Mouse (Mus musculus): ENCODE data around the gene Mef2b. TPM values are rescaled to one million over a fixed set of nuclear protein-coding genes. Genes with fewer than 3 reads are reported as not detected.

The Mef2b gene
- total and polyA plus RNA-seq, 3 experiments = 60.1 to 232 (median 168) TPM

- in situ Hi-C loops (cut with MboI; ENCODE audit: low pct_ligation_motif_present, low pct_unique_long_range_greater_than_20kb, low sequenced_read_pairs) = no loop called here
- H3K36me3 ChIP-seq (replicated peaks in 1 of 2; ENCODE audit: control insufficient read depth in 1 of 2, insufficient read depth in 1 of 2, low read length in 1 of 2) = no peaks in the 10 kb centered on the region
These were observed 25.0 kb upstream of the Mef2b start for GRCm38 (mm10) chr8:70114488-70114887.

DNA sequence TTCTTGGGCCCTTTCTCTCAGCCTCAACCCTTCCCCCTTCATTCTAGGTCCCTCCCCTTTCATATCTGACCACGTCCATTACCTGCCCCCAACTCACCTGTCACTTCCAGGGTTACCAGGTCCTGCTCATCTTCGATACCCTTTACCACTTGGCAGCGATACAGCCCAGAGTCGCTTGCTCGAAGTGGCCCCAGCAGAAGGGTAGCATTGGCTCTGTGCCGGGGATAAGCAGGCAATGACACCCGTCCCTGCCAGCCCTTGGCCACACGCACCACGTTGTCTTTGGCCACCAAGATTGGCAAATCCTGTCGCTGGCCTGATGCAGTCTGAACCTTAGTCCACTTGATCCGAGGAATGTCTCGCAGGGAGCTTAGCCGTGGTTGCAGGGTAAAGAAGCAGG lies 24.6 kb upstream of the Mef2b start:
- Histone ChIP-seq H3K36me3 (replicated peaks in 1 of 2; ENCODE audit: control insufficient read depth in 1 of 2, insufficient read depth in 1 of 2, low read length in 1 of 2) (no peaks in the 10 kb centered on the region), H3K27ac (ENCODE audit: insufficient read depth, low read depth) (no peak overlapping the region), H3K79me2 (replicated peaks; ENCODE audit: control insufficient read depth, extremely low read depth, insufficient read depth, poor library complexity, severe bottlenecking) (no peaks in the 10 kb centered on the region), H3K27me3 (replicated peaks) (peaks cover 7% of the 10 kb centered on the region), H3K9me3 (replicated peaks; ENCODE audit: low read length) (peaks cover 10% of the 10 kb centered on the region), H3K9ac (ENCODE audit: insufficient read depth, low read depth) (no peak overlapping the region), H3K4me3 (replicated peaks in 1 of 3; ENCODE audit: low read depth in 2 of 3, low read length in 2 of 3, poor library complexity in 1 of 3) (peak overlapping the region in 1 of 3 experiments; percentile 32), H3K4me2 (ENCODE audit: insufficient read depth, low read depth, poor library complexity, severe bottlenecking) (0 out of 2 replicates have a peak overlapping the region, but pooled peaks have one; percentile 17), H3K4me1 (ENCODE audit: control insufficient read depth in 1 of 2, insufficient read depth in 2 of 2) (peaks cover 36 to 84% of the 10 kb centered on the region in 2 experiments)
- DNase-seq (ENCODE audit: extremely low read depth) = no peak
- in situ Hi-C loops (cut with MboI; ENCODE audit: low pct_ligation_motif_present, low pct_unique_long_range_greater_than_20kb, low sequenced_read_pairs) = no loop called here
- dilution Hi-C loops (cut with MboI; ENCODE audit: extremely low pct_ligation_motif_present, extremely low pct_unique_long_range_greater_than_20kb, low sequenced_read_pairs) = no loop called here
- no peak for TF ChIP-seq USF2 (conservative IDR thresholded peaks at IDR 0.05; ENCODE audit: low read depth, low read length)
- no peak for TF ChIP-seq SIN3A (IDR thresholded peaks at IDR 0.05; ENCODE audit: low read length)
- TF ChIP-seq ZC3H11A (IDR thresholded peaks at IDR 0.05; ENCODE audit: low read depth, low read length) = no peak
- no peak for TF ChIP-seq TCF12 (IDR thresholded peaks at IDR 0.05; ENCODE audit: low read depth, low read length)
- no peak for TF ChIP-seq PAX5 (IDR thresholded peaks at IDR 0.05; ENCODE audit: low read length)
- no peak for TF ChIP-seq HCFC1 (IDR thresholded peaks at IDR 0.05; ENCODE audit: low read depth, low read length)
- TF ChIP-seq POLR2A (IDR thresholded peaks at IDR 0.05; ENCODE audit: low read depth, low read length) = no peak
- TF ChIP-seq SMC3 (IDR thresholded peaks at IDR 0.05; ENCODE audit: low read depth, low read length) = no peak
- TF ChIP-seq JUN (IDR thresholded peaks at IDR 0.05; ENCODE audit: insufficient read depth, low read depth, low read length) = no peak
- no peak for TF ChIP-seq RAD21 (IDR thresholded peaks at IDR 0.05; ENCODE audit: low read depth, low read length)
- no peak for TF ChIP-seq E2F4 (IDR thresholded peaks at IDR 0.05; ENCODE audit: insufficient replicate concordance, low read depth, low read length)
- TF ChIP-seq ETS1 (conservative IDR thresholded peaks at IDR 0.05; ENCODE audit: low read depth, low read length) = no peak
- TF ChIP-seq JUND (conservative IDR thresholded peaks at IDR 0.05; ENCODE audit: low read depth, low read length) = no peak
- no peak for TF ChIP-seq NRF1 (IDR thresholded peaks at IDR 0.05; ENCODE audit: low read depth, low read length)
- no peak for TF ChIP-seq EP300 (IDR thresholded peaks at IDR 0.05; ENCODE audit: low read length)
- no peak for TF ChIP-seq RCOR1 (conservative IDR thresholded peaks at IDR 0.05; ENCODE audit: low read depth, low read length)
- TF ChIP-seq CTCF (conservative IDR thresholded peaks at IDR 0.05 in 1 of 2, IDR thresholded peaks at IDR 0.05 in 1 of 2; ENCODE audit: low read depth in 2 of 2, low read length in 2 of 2) = no peak
- no peak for TF ChIP-seq GABPA (IDR thresholded peaks at IDR 0.05; ENCODE audit: insufficient replicate concordance, low read depth, low read length)
- no peak for TF ChIP-seq ZNF384 (IDR thresholded peaks at IDR 0.05; ENCODE audit: low read depth, low read length)
- no peak for TF ChIP-seq CHD1 (IDR thresholded peaks at IDR 0.05; ENCODE audit: low read depth, low read length)

More at GRCm38 (mm10) chr8:70114488-70114887, 25.0 kb upstream of the Mef2b start:
- Histone ChIP-seq H3K4me2 (ENCODE audit: insufficient read depth, low read depth, poor library complexity, severe bottlenecking) (peak overlapping the region; percentile 17; the same call in 1 of the 2 replicates), H3K9me3 (replicated peaks; ENCODE audit: low read length) (peaks cover 10% of the 10 kb centered on the region), H3K9ac (ENCODE audit: insufficient read depth, low read depth) (no peak overlapping the region), H3K27me3 (replicated peaks) (peaks cover 7% of the 10 kb centered on the region), H3K27ac (ENCODE audit: insufficient read depth, low read depth) (no peak overlapping the region), H3K4me3 (replicated peaks in 1 of 3; ENCODE audit: low read depth in 2 of 3, low read length in 2 of 3, poor library complexity in 1 of 3) (no peak overlapping the region), H3K4me1 (ENCODE audit: control insufficient read depth in 1 of 2, insufficient read depth in 2 of 2) (peaks cover 41 to 88% of the 10 kb centered on the region in 2 experiments), H3K79me2 (replicated peaks; ENCODE audit: control insufficient read depth, extremely low read depth, insufficient read depth, poor library complexity, severe bottlenecking) (no peaks in the 10 kb centered on the region)
- peak; percentile 37 for DNase-seq (ENCODE audit: extremely low read depth)
- dilution Hi-C loops (cut with MboI; ENCODE audit: extremely low pct_ligation_motif_present, extremely low pct_unique_long_range_greater_than_20kb, low sequenced_read_pairs) = no loop called here
- TF ChIP-seq PAX5 (IDR thresholded peaks at IDR 0.05; ENCODE audit: low read length) (no peak), IRF4 (IDR thresholded peaks at IDR 0.05; ENCODE audit: low read depth, low read length) (peak; percentile 52; the same call in 1 of the 2 replicates), SIN3A (IDR thresholded peaks at IDR 0.05; ENCODE audit: low read length) (no peak), EP300 (IDR thresholded peaks at IDR 0.05; ENCODE audit: low read length) (0 out of 2 replicates have a peak, but pooled peaks have one; percentile 46), TCF12 (IDR thresholded peaks at IDR 0.05; ENCODE audit: low read depth, low read length) (no peak)
